ENCODE assay signal across 18 mouse cellular contexts in genomic region chr2:38562596-38562995, GRCm38 (mm10).
"Had no signal": no experiment of that assay in that cellular context is flagged by ENCODE, and none has a peak within 500 bp of the region (broad histone marks: within the 10 kb centered on the region; RNA-seq: fewer than 3 reads in every experiment).

No protein-coding gene starts in this region.

- H3K9ac ChIP-seq: lung, embryonic 14.5 days; midbrain, embryonic 12.5 days; neural tube, embryonic 13.5 days; neural tube, embryonic 15.5 days had no signal

- H3K27ac ChIP-seq: midbrain, embryonic 10.5 days; midbrain, embryonic 12.5 days; neural tube, embryonic 13.5 days; neural tube, embryonic 15.5 days had no signal

- H3K27me3 ChIP-seq: midbrain, embryonic 12.5 days; neural tube, embryonic 13.5 days; neural tube, embryonic 15.5 days had no signal

- H3K36me3 ChIP-seq: neural tube, embryonic 15.5 days had no signal

- H3K4me1 ChIP-seq: neural tube, embryonic 15.5 days had no signal

- H3K4me3 ChIP-seq: midbrain, embryonic 10.5 days; midbrain, embryonic 12.5 days; myocyte; neural tube, embryonic 13.5 days; neural tube, embryonic 15.5 days had no signal

- H3K9me3 ChIP-seq: midbrain, embryonic 10.5 days; midbrain, embryonic 12.5 days; neural tube, embryonic 13.5 days; neural tube, embryonic 15.5 days had no signal

- ATAC-seq: midbrain, embryonic 16.5 days had no signal

- DNase-seq: lung, embryonic 14.5 days; lung, postnatal 10 days; lung, postnatal 4 days; midbrain, embryonic 14.5 days; retina, postnatal 1 day; right cerebral cortex, adult 18-20 months; right cerebral cortex, postnatal 25 days; right cerebral cortex, postnatal 4 days; spleen, adult 18-20 months; thymus, adult 18-20 months; thymus, postnatal 14 days; thymus, postnatal 36 days had no signal

- H3K4me2 ChIP-seq: lung, embryonic 14.5 days; midbrain, embryonic 12.5 days; neural tube, embryonic 13.5 days; neural tube, embryonic 15.5 days had no signal
